Mouse (Mus musculus): ENCODE results near the gene Iqcb1.

- TF ChIP-seq CTCF (IDR thresholded peaks at IDR 0.05; ENCODE audit: insufficient read depth, low read depth, low read length) (no peak), POLR2A (IDR thresholded peaks at IDR 0.05; ENCODE audit: insufficient read depth, low read depth, low read length) (no peak)
Observed at GRCm38 (mm10) chr16:36790166-36790565, 38.0 kb upstream of the Iqcb1 start.
